Mouse (Mus musculus): ENCODE data around the gene Kif5a. TPM values are rescaled to one million over a fixed set of nuclear protein-coding genes. Genes with fewer than 3 reads are reported as not detected.
A peak's percentile ranks its signal among the peaks of the same experiment; 100 is the strongest.

Kif5a gene
- polyA plus RNA-seq, 2 experiments: 2.8 to 9.7 TPM

GRCm38 (mm10) chr10:127255625-127256345 lies 7.4 kb downstream of the Kif5a start:
- Histone ChIP-seq H3K4me2 (replicated peaks; ENCODE audit: low read depth, low read length, severe bottlenecking) (no peak overlapping the region), H3K27ac (replicated peaks; ENCODE audit: low read depth, low read length) (no peak overlapping the region)
- peak; percentile 86 for DNase-seq (ENCODE audit: low spot score)

GRCm38 (mm10) chr10:127250810-127251209 lies 12.3 kb downstream of the Kif5a start:
- Histone ChIP-seq H3K27ac (replicated peaks; ENCODE audit: low read depth, low read length) (no peak overlapping the region), H3K4me3 (replicated peaks; ENCODE audit: low read length) (no peak overlapping the region), H3K4me1 (ENCODE audit: control insufficient read depth, insufficient read depth, low read length) (no peaks in the 10 kb centered on the region), H3K4me2 (replicated peaks; ENCODE audit: low read depth, low read length, severe bottlenecking) (no peak overlapping the region), H3K9me3 (ENCODE audit: control insufficient read depth, low read length) (no peaks in the 10 kb centered on the region), H3K27me3 (ENCODE audit: control insufficient read depth, insufficient read depth, low read length) (no peaks in the 10 kb centered on the region), H3K9ac (ENCODE audit: low read depth, low read length, severe bottlenecking) (no peak overlapping the region), H3K36me3 (ENCODE audit: control insufficient read depth, insufficient read depth, low read length) (no peaks in the 10 kb centered on the region)
- ATAC-seq (ENCODE audit: low FRiP score, low read depth) (no peak), DNase-seq (ENCODE audit: low spot score) (no peak)
- 80% methylated on average over 5 of the region's 5 CpGs for WGBS
- TF ChIP-seq POLR2A (IDR thresholded peaks at IDR 0.05; ENCODE audit: borderline replicate concordance, extremely low read depth, insufficient read depth, insufficient read length): no peak

More at GRCm38 (mm10) chr10:127255625-127256345, 7.4 kb downstream of the Kif5a start:
- no peaks in the 10 kb centered on the region for H3K36me3 ChIP-seq (ENCODE audit: control insufficient read depth, insufficient read depth, low read length)
- H3K27me3 ChIP-seq (ENCODE audit: control insufficient read depth, insufficient read depth, low read length): no peaks in the 10 kb centered on the region
- 21% methylated on average over 14 of the region's 14 CpGs for WGBS
- no peaks in the 10 kb centered on the region for H3K4me1 ChIP-seq (ENCODE audit: control insufficient read depth, insufficient read depth, low read length)
- H3K9me3 ChIP-seq (ENCODE audit: control insufficient read depth, low read length): no peaks in the 10 kb centered on the region
- H3K9ac ChIP-seq (ENCODE audit: low read depth, low read length, severe bottlenecking): no peak overlapping the region
- TF ChIP-seq POLR2A (IDR thresholded peaks at IDR 0.05; ENCODE audit: borderline replicate concordance, extremely low read depth, insufficient read depth, insufficient read length): no peak
- H3K4me3 ChIP-seq (replicated peaks; ENCODE audit: low read length): no peak overlapping the region
- ATAC-seq (ENCODE audit: low FRiP score, low read depth): peak; percentile 84; the same call in 1 of the 2 replicates

- Histone ChIP-seq H3K4me3 (replicated peaks; ENCODE audit: low read length) (no peak overlapping the region), H3K4me2 (replicated peaks; ENCODE audit: low read depth, low read length, severe bottlenecking) (no peak overlapping the region), H3K9ac (ENCODE audit: low read depth, low read length, severe bottlenecking) (no peak overlapping the region), H3K27ac (replicated peaks; ENCODE audit: low read depth, low read length) (no peak overlapping the region), H3K9me3 (ENCODE audit: control insufficient read depth, low read length) (no peaks in the 10 kb centered on the region), H3K4me1 (ENCODE audit: control insufficient read depth, insufficient read depth, low read length) (no peaks in the 10 kb centered on the region), H3K36me3 (ENCODE audit: control insufficient read depth, insufficient read depth, low read length) (peaks cover 16% of the 10 kb centered on the region; the same call in 1 of the 2 replicates), H3K27me3 (ENCODE audit: control insufficient read depth, insufficient read depth, low read length) (no peaks in the 10 kb centered on the region)
- DNase-seq (ENCODE audit: low spot score) (no peak), ATAC-seq (ENCODE audit: low FRiP score, low read depth) (no peak)
- TF ChIP-seq POLR2A (IDR thresholded peaks at IDR 0.05; ENCODE audit: borderline replicate concordance, extremely low read depth, insufficient read depth, insufficient read length): no peak
- 66% methylated on average over 18 of the region's 18 CpGs for WGBS
These were observed 24.8 kb downstream of the Kif5a start for GRCm38 (mm10) chr10:127238241-127238824.

GRCm38 (mm10) chr10:127236541-127236940 lies 26.6 kb downstream of the Kif5a start:
- Histone ChIP-seq H3K36me3 (ENCODE audit: control insufficient read depth, insufficient read depth, low read length) (0 out of 2 replicates have a peak, but pooled peaks cover 6% of the 10 kb centered on the region), H3K27ac (replicated peaks; ENCODE audit: low read depth, low read length) (no peak overlapping the region), H3K4me1 (ENCODE audit: control insufficient read depth, insufficient read depth, low read length) (no peaks in the 10 kb centered on the region), H3K4me3 (replicated peaks; ENCODE audit: low read length) (no peak overlapping the region), H3K27me3 (ENCODE audit: control insufficient read depth, insufficient read depth, low read length) (no peaks in the 10 kb centered on the region), H3K9me3 (ENCODE audit: control insufficient read depth, low read length) (no peaks in the 10 kb centered on the region), H3K4me2 (replicated peaks; ENCODE audit: low read depth, low read length, severe bottlenecking) (no peak overlapping the region), H3K9ac (ENCODE audit: low read depth, low read length, severe bottlenecking) (no peak overlapping the region)
- ATAC-seq (ENCODE audit: low FRiP score, low read depth) (no peak), DNase-seq (ENCODE audit: low spot score) (no peak)
- WGBS: 27% methylated on average over 9 of the region's 9 CpGs
- no peak for TF ChIP-seq POLR2A (IDR thresholded peaks at IDR 0.05; ENCODE audit: borderline replicate concordance, extremely low read depth, insufficient read depth, insufficient read length)

GRCm38 (mm10) chr10:127233141-127233540 lies 30.0 kb downstream of the Kif5a start:
- ATAC-seq (ENCODE audit: low FRiP score, low read depth): no peak
- Histone ChIP-seq H3K27ac (replicated peaks; ENCODE audit: low read depth, low read length) (no peak overlapping the region), H3K4me2 (replicated peaks; ENCODE audit: low read depth, low read length, severe bottlenecking) (no peak overlapping the region), H3K9me3 (ENCODE audit: control insufficient read depth, low read length) (no peaks in the 10 kb centered on the region), H3K4me1 (ENCODE audit: control insufficient read depth, insufficient read depth, low read length) (no peaks in the 10 kb centered on the region), H3K36me3 (ENCODE audit: control insufficient read depth, insufficient read depth, low read length) (0 out of 2 replicates have a peak, but pooled peaks cover 5% of the 10 kb centered on the region), H3K27me3 (ENCODE audit: control insufficient read depth, insufficient read depth, low read length) (no peaks in the 10 kb centered on the region), H3K9ac (ENCODE audit: low read depth, low read length, severe bottlenecking) (no peak overlapping the region), H3K4me3 (replicated peaks; ENCODE audit: low read length) (no peak overlapping the region)
- 84% methylated on average over 9 of the region's 9 CpGs for WGBS
- DNase-seq (ENCODE audit: low spot score): no peak
- TF ChIP-seq POLR2A (IDR thresholded peaks at IDR 0.05; ENCODE audit: borderline replicate concordance, extremely low read depth, insufficient read depth, insufficient read length): no peak
